Mouse (Mus musculus) ZHBTc4 (cell line): ENCODE results near the gene Lrrc15.
A peak's percentile ranks its signal among the peaks of the same experiment; 100 is the strongest.

Source experiments
- DNase-seq: peaks from one replicate; pipeline ENCODE4 v3.0.0-alpha.2; 2011; ENCODE audit warnings: low read depth, low spot score

Lrrc15 gene

GRCm38 (mm10) chr16:30238791-30239190, 44.3 kb downstream of the Lrrc15 start:
- no peak for DNase-seq

GRCm38 (mm10) chr16:30236091-30236699, 46.9 kb downstream of the Lrrc15 start:
- DNase-seq = peak; percentile 89

GRCm38 (mm10) chr16:30235577-30235976, 47.5 kb downstream of the Lrrc15 start:
- DNase-seq = no peak

GRCm38 (mm10) chr16:30234636-30235546, 48.2 kb downstream of the Lrrc15 start:
- DNase-seq = peak; percentile 56

- no peak for DNase-seq
Measured at GRCm38 (mm10) chr16:30234077-30234476, 49.0 kb downstream of the Lrrc15 start.

- no peak for DNase-seq
Measured at GRCm38 (mm10) chr16:30231882-30232604, 51.0 kb downstream of the Lrrc15 start.

- no peak for DNase-seq
Measured at GRCm38 (mm10) chr16:30227352-30227751, 55.7 kb downstream of the Lrrc15 start.

GRCm38 (mm10) chr16:30221161-30221782, 61.8 kb downstream of the Lrrc15 start:
- DNase-seq = no peak
